Mouse (Mus musculus): ENCODE measurements around the gene 1110057P08Rik. TPM values are rescaled to one million over a fixed set of nuclear protein-coding genes. Genes with fewer than 3 reads are reported as not detected.
"Not testable (repeated sequence)": the region's sequence is repeated elsewhere in the genome, so short reads cannot be mapped to it uniquely, and the experiment has no call there.

1110057P08Rik gene
- not detected in 2 replicates for polyA plus RNA-seq (2012; ENCODE audit: insufficient read depth, insufficient read length, missing spikeins)

DNA sequence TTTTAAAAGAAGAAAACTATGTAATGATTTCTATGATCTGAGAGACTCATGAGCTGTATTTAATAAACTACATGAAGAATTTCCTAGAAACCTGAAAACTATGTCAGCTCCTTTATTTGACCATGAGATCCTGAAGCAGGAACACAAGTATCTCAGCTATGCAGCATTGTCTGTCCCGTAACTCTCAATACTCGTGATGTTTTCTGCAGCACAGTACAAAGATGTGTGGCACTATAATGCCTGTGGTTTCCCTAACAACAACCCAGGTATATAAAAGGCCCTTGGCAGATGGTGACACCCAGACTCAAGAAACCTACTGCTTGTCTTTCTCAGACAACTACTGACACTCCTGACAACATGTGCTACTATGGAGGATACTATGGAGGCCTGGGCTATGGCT is at the start of gene 1110057P08Rik:
Gene 1110057P08Rik, plus strand, starts transcription at position 301 of the 400 bp plus-strand sequence.
- Histone ChIP-seq H3K4me3 (ENCODE audit: insufficient read depth, low read depth, low read length) (no peak within 1 kb of the TSS), H3K27ac (replicated peaks; ENCODE audit: low read depth, low read length) (no peak within 1 kb of the TSS), H3K4me1 (ENCODE audit: control insufficient read depth, insufficient read depth, insufficient read length, low read length) (no peaks in the 10 kb centered on the region)

DNA sequence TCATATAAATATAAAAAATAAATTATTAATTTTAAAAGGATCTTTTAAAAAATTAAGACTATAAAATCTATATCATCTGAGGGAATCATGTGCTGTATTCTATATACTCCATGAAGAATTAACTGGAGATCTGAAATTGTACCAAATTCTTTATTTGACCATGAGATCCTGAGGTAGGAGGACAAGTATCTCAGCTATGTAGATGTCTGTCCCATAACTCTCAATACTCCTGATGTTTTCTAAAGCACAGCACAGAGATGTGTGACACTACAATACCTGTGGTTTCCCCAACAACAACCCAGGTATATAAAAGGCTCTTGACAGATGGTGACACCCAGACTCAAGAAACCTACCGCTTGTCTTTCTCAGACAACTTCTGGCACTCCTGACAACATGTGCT is 34.0 kb upstream of the 1110057P08Rik start, which contains the start of gene Gm6358:
Gene Gm6358, plus strand, starts transcription at position 301 of the 400 bp plus-strand sequence.
- H3K27ac ChIP-seq (replicated peaks; ENCODE audit: low read depth, low read length), result no peak within 1 kb of the TSS
- H3K4me3 ChIP-seq (ENCODE audit: insufficient read depth, low read depth, low read length), result no peak within 1 kb of the TSS
- H3K4me1 ChIP-seq (ENCODE audit: control insufficient read depth, insufficient read depth, insufficient read length, low read length), result no peaks in the 10 kb centered on the region

DNA sequence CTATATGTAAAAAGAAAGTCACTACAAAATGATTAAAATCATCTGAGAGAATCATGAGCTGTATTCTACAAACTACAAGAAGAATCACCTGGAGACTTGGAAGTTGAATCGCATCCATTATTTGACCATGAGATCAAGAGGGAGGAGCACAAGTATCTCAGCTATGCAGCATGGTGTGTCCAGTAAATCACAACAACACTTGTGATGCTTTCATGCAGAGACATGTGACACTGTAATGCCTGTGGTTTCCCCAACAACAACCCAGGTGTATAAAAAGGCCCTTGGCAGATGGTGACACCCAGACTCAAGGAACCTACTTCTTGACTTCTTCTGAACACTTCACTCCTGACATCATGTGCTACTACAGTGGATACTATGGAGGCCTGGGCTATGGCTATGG is 23.7 kb upstream of the 1110057P08Rik start, which contains the start of gene Gm10061:
Gene Gm10061, plus strand, starts transcription at position 301 of the 400 bp plus-strand sequence.
- Histone ChIP-seq H3K27ac (replicated peaks; ENCODE audit: low read depth, low read length) (no peak within 1 kb of the TSS), H3K4me1 (ENCODE audit: control insufficient read depth, insufficient read depth, insufficient read length, low read length) (no peaks in the 10 kb centered on the region), H3K4me3 (ENCODE audit: insufficient read depth, low read depth, low read length) (no peak within 1 kb of the TSS)

DNA sequence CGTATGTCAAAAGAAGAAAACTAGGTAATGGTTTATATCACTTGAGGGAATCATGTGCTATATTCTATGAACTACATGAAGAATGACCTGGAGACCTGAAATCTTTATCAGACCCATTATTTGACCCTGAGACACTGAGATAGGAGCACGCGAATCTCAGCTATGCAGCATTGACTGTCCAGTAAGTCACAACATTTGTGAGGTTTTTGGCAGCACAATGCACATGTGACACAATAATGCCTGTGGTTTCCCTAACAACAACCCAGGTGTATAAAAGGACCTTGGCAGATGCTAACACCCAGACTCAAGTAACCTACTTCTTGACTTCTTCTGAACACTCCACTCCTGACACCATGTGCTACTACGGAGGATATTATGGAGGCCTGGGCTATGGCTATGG is 16.9 kb upstream of the 1110057P08Rik start, which contains the start of gene Gm9789:
Gene Gm9789, plus strand, starts transcription at position 301 of the 400 bp plus-strand sequence.
- H3K4me3 ChIP-seq (ENCODE audit: insufficient read depth, low read depth, low read length), result no peak within 1 kb of the TSS
- no peaks in the 10 kb centered on the region for H3K4me1 ChIP-seq (ENCODE audit: control insufficient read depth, insufficient read depth, insufficient read length, low read length)
- no peak within 1 kb of the TSS for H3K27ac ChIP-seq (replicated peaks; ENCODE audit: low read depth, low read length)

DNA sequence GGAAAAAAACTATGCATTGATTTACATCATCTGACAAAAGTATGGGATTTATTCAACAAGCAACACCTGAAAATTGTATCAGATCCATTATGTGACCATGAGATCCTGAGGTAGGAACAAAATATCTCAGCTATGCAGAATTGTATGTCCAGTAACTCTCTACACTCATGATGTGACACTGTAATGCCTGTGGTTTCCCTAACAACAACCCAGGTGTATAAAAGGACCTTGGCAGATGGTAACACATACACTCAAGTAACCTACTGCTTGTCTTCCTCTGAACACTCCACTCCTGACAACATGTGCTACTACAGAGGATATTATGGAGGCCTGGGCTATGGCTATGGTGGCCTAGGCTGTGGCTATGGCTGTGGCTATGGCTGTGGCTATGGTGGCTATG is 5.3 kb upstream of the 1110057P08Rik start, which contains the start of gene Gm7735:
Gene Gm7735, plus strand, starts transcription at position 301 of the 400 bp plus-strand sequence.
- H3K4me1 ChIP-seq (ENCODE audit: control insufficient read depth, insufficient read depth, insufficient read length, low read length); H3K27ac ChIP-seq (replicated peaks; ENCODE audit: low read depth, low read length); H3K4me3 ChIP-seq (ENCODE audit: insufficient read depth, low read depth, low read length): not testable (repeated sequence)

DNA sequence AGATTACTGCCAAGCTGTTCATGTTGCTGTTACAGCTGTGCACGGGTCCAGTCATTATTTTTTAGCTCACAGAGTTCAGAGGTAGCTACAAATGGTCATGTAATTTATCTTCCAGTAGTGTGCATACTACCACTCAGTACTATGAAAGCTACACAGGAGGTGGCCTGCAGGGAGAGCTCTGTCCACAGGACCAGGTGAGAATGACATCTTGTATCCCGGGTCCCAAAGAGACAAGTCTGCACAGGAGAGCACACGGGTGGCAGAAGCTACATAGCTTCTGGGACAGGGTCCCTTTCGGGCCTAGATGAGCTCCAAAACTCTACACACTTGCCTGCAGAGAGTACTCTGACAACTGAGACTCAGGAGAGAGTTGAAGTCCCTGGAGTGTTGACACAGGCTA is 14.1 kb downstream of the 1110057P08Rik start:
- Histone ChIP-seq H3K4me3 (ENCODE audit: insufficient read depth, low read depth, low read length) (no peak overlapping the region), H3K27ac (replicated peaks; ENCODE audit: low read depth, low read length) (no peak overlapping the region)

DNA sequence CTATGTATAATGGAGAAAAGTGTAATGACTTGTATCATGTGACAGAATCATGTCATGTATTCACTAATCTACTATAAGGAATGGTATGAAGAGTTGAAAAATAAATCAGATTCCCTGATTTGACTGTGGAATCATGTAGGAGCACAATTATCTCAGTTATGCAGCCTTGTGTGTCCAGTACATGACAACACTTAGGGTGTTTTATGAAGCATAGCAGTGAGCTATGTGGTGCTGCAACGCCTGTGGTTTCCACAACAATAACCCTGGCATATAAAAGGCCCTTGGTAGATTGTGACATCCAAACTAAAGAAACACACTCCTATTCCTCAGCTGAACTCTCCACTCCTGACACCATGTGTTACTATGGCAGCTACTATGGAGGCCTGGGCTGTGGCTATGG is 31.0 kb downstream of the 1110057P08Rik start, which contains the start of gene Krtap20-2:
Gene Krtap20-2, plus strand, starts transcription at position 301 of the 400 bp plus-strand sequence.
- Histone ChIP-seq H3K4me3 (ENCODE audit: insufficient read depth, low read depth, low read length) (no peak within 1 kb of the TSS), H3K27ac (replicated peaks; ENCODE audit: low read depth, low read length) (no peak within 1 kb of the TSS), H3K4me1 (ENCODE audit: control insufficient read depth, insufficient read depth, insufficient read length, low read length) (no peaks in the 10 kb centered on the region)

More for the DNA sequence above, 14.1 kb downstream of the 1110057P08Rik start:
- H3K4me1 ChIP-seq (ENCODE audit: control insufficient read depth, insufficient read depth, insufficient read length, low read length), result no peaks in the 10 kb centered on the region

Other genes starting within 250 kb of the 1110057P08Rik start
- gene Krtap19-9b, start 242.5 kb upstream of the 1110057P08Rik start, polyA plus RNA-seq (2012; ENCODE audit: insufficient read depth, insufficient read length, missing spikeins), result not detected in 2 replicates
- gene Krtap16-3, start 211.9 kb upstream of the 1110057P08Rik start, polyA plus RNA-seq (2012; ENCODE audit: insufficient read depth, insufficient read length, missing spikeins), result not detected in 2 replicates
- gene Krtap22-2, start 164.0 kb upstream of the 1110057P08Rik start, polyA plus RNA-seq (2012; ENCODE audit: insufficient read depth, insufficient read length, missing spikeins), result not detected in 2 replicates
- gene Gm10229, start 159.5 kb upstream of the 1110057P08Rik start, polyA plus RNA-seq (2012; ENCODE audit: insufficient read depth, insufficient read length, missing spikeins), result not detected in 2 replicates
- gene Krtap6-1, start 143.0 kb upstream of the 1110057P08Rik start, polyA plus RNA-seq (2012; ENCODE audit: insufficient read depth, insufficient read length, missing spikeins), result not detected in 2 replicates
- not detected in 2 replicates for gene Gm10228, start 133.3 kb upstream of the 1110057P08Rik start, polyA plus RNA-seq (2012; ENCODE audit: insufficient read depth, insufficient read length, missing spikeins)
- gene Krtap6-5, start 126.9 kb upstream of the 1110057P08Rik start, polyA plus RNA-seq (2012; ENCODE audit: insufficient read depth, insufficient read length, missing spikeins), result not detected in 2 replicates
- not detected in 2 replicates for gene 1110025L11Rik, start 110.7 kb upstream of the 1110057P08Rik start, polyA plus RNA-seq (2012; ENCODE audit: insufficient read depth, insufficient read length, missing spikeins)
- gene Krtap6-3, start 90.7 kb upstream of the 1110057P08Rik start, polyA plus RNA-seq (2012; ENCODE audit: insufficient read depth, insufficient read length, missing spikeins), result not detected in 2 replicates
- not detected in 2 replicates for gene Gm6358, start 33.9 kb upstream of the 1110057P08Rik start, polyA plus RNA-seq (2012; ENCODE audit: insufficient read depth, insufficient read length, missing spikeins)
- gene Gm10061, start 23.6 kb upstream of the 1110057P08Rik start, polyA plus RNA-seq (2012; ENCODE audit: insufficient read depth, insufficient read length, missing spikeins), result not detected in 2 replicates
- not detected in 2 replicates for gene Gm9789, start 16.8 kb upstream of the 1110057P08Rik start, polyA plus RNA-seq (2012; ENCODE audit: insufficient read depth, insufficient read length, missing spikeins)
- not detected in 2 replicates for gene Gm7735, start 5.2 kb upstream of the 1110057P08Rik start, polyA plus RNA-seq (2012; ENCODE audit: insufficient read depth, insufficient read length, missing spikeins)
- not detected in 2 replicates for gene Krtap20-2, start 31.1 kb downstream of the 1110057P08Rik start, polyA plus RNA-seq (2012; ENCODE audit: insufficient read depth, insufficient read length, missing spikeins)
- not detected in 2 replicates for gene Krtap21-1, start 229.1 kb downstream of the 1110057P08Rik start, polyA plus RNA-seq (2012; ENCODE audit: insufficient read depth, insufficient read length, missing spikeins)
- not detected in 2 replicates for gene Krtap6-2, start 245.4 kb downstream of the 1110057P08Rik start, polyA plus RNA-seq (2012; ENCODE audit: insufficient read depth, insufficient read length, missing spikeins)